Mouse (Mus musculus): ENCODE measurements at regions not wholly inside any gene's neighbourhood (a gene's known extent, or its start where the extent isn't known, plus 50 kb on each side); places are given as distances from the start of the nearest gene placed in this dataset.

DNA sequence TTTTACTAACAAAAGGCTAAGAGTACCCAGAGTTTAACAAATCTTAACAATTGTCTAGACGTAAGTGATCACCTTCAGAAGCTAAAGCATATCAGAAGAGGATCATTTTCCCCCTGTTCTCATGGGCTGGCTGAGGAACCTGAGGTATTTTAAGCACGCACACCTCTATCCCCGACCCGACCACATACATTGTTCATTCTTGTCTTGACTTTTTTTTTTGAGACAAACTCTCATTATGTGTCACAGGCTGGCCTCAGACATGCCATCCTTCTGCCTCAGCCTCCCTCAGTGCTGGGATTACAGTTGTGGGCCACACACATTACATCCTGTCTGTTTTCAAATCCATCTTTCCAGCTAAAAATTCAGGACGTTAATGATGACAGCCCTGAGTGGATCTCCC, 105.7 kb upstream of the Lmo4 start:
- Histone ChIP-seq H3K4me2 (ENCODE audit: low read depth, low read length, severe bottlenecking) (no peak overlapping the region), H3K27ac (ENCODE audit: low read depth, low read length) (no peak overlapping the region), H3K4me3 (ENCODE audit: low read depth, low read length) (no peak overlapping the region), H3K9ac (ENCODE audit: low read length) (no peak overlapping the region), H3K9me3 (ENCODE audit: control insufficient read depth, low read length) (no peaks in the 10 kb centered on the region), H3K27me3 (ENCODE audit: control insufficient read depth, insufficient read depth, low read length) (no peaks in the 10 kb centered on the region), H3K36me3 (ENCODE audit: control insufficient read depth, insufficient read depth, low read length) (no peaks in the 10 kb centered on the region), H3K4me1 (replicated peaks; ENCODE audit: control insufficient read depth, insufficient read depth, low read length) (no peaks in the 10 kb centered on the region)
- no peak for ATAC-seq (replicated peaks; ENCODE audit: low FRiP score)
- no peak for DNase-seq (ENCODE audit: low spot score)
- 90% methylated on average over 5 of the region's 5 CpGs for WGBS

GRCm38 (mm10) chr3:144308616-144309015, 103.6 kb upstream of the Lmo4 start:
- Histone ChIP-seq H3K9ac (ENCODE audit: low read length) (no peak overlapping the region), H3K27ac (ENCODE audit: low read depth, low read length) (no peak overlapping the region), H3K9me3 (ENCODE audit: control insufficient read depth, low read length) (no peaks in the 10 kb centered on the region), H3K4me2 (ENCODE audit: low read depth, low read length, severe bottlenecking) (no peak overlapping the region), H3K4me3 (ENCODE audit: low read depth, low read length) (no peak overlapping the region), H3K4me1 (replicated peaks; ENCODE audit: control insufficient read depth, insufficient read depth, low read length) (no peaks in the 10 kb centered on the region; the same call in 1 of the 2 replicates), H3K36me3 (ENCODE audit: control insufficient read depth, insufficient read depth, low read length) (no peaks in the 10 kb centered on the region), H3K27me3 (ENCODE audit: control insufficient read depth, insufficient read depth, low read length) (no peaks in the 10 kb centered on the region)
- ATAC-seq (replicated peaks; ENCODE audit: low FRiP score) = no peak
- DNase-seq (ENCODE audit: low spot score) = no peak
- 90% methylated on average over 4 of the region's 4 CpGs for WGBS

DNA sequence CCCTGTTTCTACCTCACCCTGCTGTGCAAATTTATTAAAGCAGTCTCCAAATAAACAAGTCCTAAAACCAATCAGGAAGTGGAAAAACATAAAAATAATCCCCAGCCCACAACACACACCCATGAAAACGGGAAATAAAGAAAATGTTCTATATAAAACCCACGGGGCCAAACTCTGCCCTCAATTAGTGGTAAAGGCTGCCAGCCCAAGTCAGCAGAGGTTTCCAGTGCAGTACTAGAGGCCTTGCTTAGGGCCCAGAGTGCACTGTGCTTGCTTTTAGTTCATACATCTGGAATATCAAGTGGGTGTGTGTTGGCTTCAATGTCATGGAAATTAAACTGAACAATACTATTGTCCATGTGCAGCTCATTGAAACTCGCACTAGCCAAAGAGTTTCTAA, 102.5 kb upstream of the Lmo4 start:
- H3K27ac ChIP-seq (ENCODE audit: low read depth, low read length) = no peak overlapping the region
- H3K27me3 ChIP-seq (ENCODE audit: control insufficient read depth, insufficient read depth, low read length) = no peaks in the 10 kb centered on the region
- H3K4me2 ChIP-seq (ENCODE audit: low read depth, low read length, severe bottlenecking) = no peak overlapping the region
- no peaks in the 10 kb centered on the region for H3K9me3 ChIP-seq (ENCODE audit: control insufficient read depth, low read length)
- H3K4me3 ChIP-seq (ENCODE audit: low read depth, low read length) = no peak overlapping the region
- no peaks in the 10 kb centered on the region; the same call in 1 of the 2 replicates for H3K4me1 ChIP-seq (replicated peaks; ENCODE audit: control insufficient read depth, insufficient read depth, low read length)
- no peak overlapping the region for H3K9ac ChIP-seq (ENCODE audit: low read length)
- WGBS = 80% methylated on average over 3 of the region's 3 CpGs
- no peaks in the 10 kb centered on the region for H3K36me3 ChIP-seq (ENCODE audit: control insufficient read depth, insufficient read depth, low read length)
- no peak for DNase-seq (ENCODE audit: low spot score)
- no peak for ATAC-seq (replicated peaks; ENCODE audit: low FRiP score)

GRCm38 (mm10) chr3:144305456-144305855, 100.4 kb upstream of the Lmo4 start:
- DNase-seq (ENCODE audit: low spot score) (no peak), ATAC-seq (replicated peaks; ENCODE audit: low FRiP score) (no peak)
- H3K4me1 ChIP-seq (replicated peaks; ENCODE audit: control insufficient read depth, insufficient read depth, low read length) = no peaks in the 10 kb centered on the region; the same call in 1 of the 2 replicates
- 70% methylated on average over 4 of the region's 4 CpGs for WGBS
- no peaks in the 10 kb centered on the region for H3K9me3 ChIP-seq (ENCODE audit: control insufficient read depth, low read length)
- no peak overlapping the region for H3K9ac ChIP-seq (ENCODE audit: low read length)
- H3K27me3 ChIP-seq (ENCODE audit: control insufficient read depth, insufficient read depth, low read length) = no peaks in the 10 kb centered on the region
- no peak overlapping the region for H3K4me2 ChIP-seq (ENCODE audit: low read depth, low read length, severe bottlenecking)
- H3K27ac ChIP-seq (ENCODE audit: low read depth, low read length) = no peak overlapping the region
- no peaks in the 10 kb centered on the region for H3K36me3 ChIP-seq (ENCODE audit: control insufficient read depth, insufficient read depth, low read length)
- no peak overlapping the region for H3K4me3 ChIP-seq (ENCODE audit: low read depth, low read length)

GRCm38 (mm10) chr3:144304924-144305323, 99.9 kb upstream of the Lmo4 start:
- no peaks in the 10 kb centered on the region for H3K9me3 ChIP-seq (ENCODE audit: control insufficient read depth, low read length)
- DNase-seq (ENCODE audit: low spot score) = no peak
- H3K9ac ChIP-seq (ENCODE audit: low read length) = no peak overlapping the region
- H3K4me2 ChIP-seq (ENCODE audit: low read depth, low read length, severe bottlenecking) = no peak overlapping the region
- no peak overlapping the region for H3K27ac ChIP-seq (ENCODE audit: low read depth, low read length)
- WGBS = 15% methylated on average over 4 of the region's 4 CpGs
- ATAC-seq (replicated peaks; ENCODE audit: low FRiP score) = peak; percentile 51; the same call in 1 of the 2 replicates
- no peaks in the 10 kb centered on the region for H3K27me3 ChIP-seq (ENCODE audit: control insufficient read depth, insufficient read depth, low read length)
- H3K36me3 ChIP-seq (ENCODE audit: control insufficient read depth, insufficient read depth, low read length) = no peaks in the 10 kb centered on the region
- no peak overlapping the region for H3K4me3 ChIP-seq (ENCODE audit: low read depth, low read length)
- no peaks in the 10 kb centered on the region; the same call in 1 of the 2 replicates for H3K4me1 ChIP-seq (replicated peaks; ENCODE audit: control insufficient read depth, insufficient read depth, low read length)

DNA sequence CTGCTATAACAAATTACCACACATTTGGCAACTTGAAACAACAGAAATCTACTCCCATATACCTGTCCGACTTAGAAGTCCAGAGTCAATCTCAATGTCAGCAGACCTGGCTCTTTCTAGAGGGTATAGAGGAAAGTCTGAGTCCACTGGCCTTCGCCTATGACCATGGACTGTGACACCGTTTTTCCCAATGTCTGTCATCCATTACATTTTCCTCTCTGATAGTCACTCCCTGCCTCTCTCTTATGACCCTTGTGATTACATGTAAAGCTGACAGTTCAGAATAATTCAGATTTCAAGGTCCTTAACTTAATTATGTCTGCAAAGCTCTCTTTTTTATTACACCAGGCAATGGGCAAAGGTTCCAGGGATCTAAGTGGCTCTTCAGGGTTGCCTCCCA, 97.6 kb upstream of the Lmo4 start:
- 97% methylated on average over 3 of the region's 3 CpGs for WGBS
- no peaks in the 10 kb centered on the region; the same call in 1 of the 2 replicates for H3K4me1 ChIP-seq (replicated peaks; ENCODE audit: control insufficient read depth, insufficient read depth, low read length)
- ATAC-seq (replicated peaks; ENCODE audit: low FRiP score) = no peak

GRCm38 (mm10) chr3:144301068-144301467, 96.0 kb upstream of the Lmo4 start:
- no peak overlapping the region for H3K4me3 ChIP-seq (ENCODE audit: low read depth, low read length)
- WGBS = 83% methylated on average over 3 of the region's 3 CpGs
- H3K27ac ChIP-seq (ENCODE audit: low read depth, low read length) = no peak overlapping the region
- no peaks in the 10 kb centered on the region for H3K9me3 ChIP-seq (ENCODE audit: control insufficient read depth, low read length)
- H3K36me3 ChIP-seq (ENCODE audit: control insufficient read depth, insufficient read depth, low read length) = no peaks in the 10 kb centered on the region
- H3K4me1 ChIP-seq (replicated peaks; ENCODE audit: control insufficient read depth, insufficient read depth, low read length) = no peaks in the 10 kb centered on the region; the same call in 1 of the 2 replicates
- H3K27me3 ChIP-seq (ENCODE audit: control insufficient read depth, insufficient read depth, low read length) = no peaks in the 10 kb centered on the region
- no peak overlapping the region for H3K9ac ChIP-seq (ENCODE audit: low read length)
- no peak overlapping the region for H3K4me2 ChIP-seq (ENCODE audit: low read depth, low read length, severe bottlenecking)
- no peak for ATAC-seq (replicated peaks; ENCODE audit: low FRiP score)
- DNase-seq (ENCODE audit: low spot score) = no peak

More for the DNA sequence above, 97.6 kb upstream of the Lmo4 start:
- no peak overlapping the region for H3K4me2 ChIP-seq (ENCODE audit: low read depth, low read length, severe bottlenecking)
- H3K9me3 ChIP-seq (ENCODE audit: control insufficient read depth, low read length) = no peaks in the 10 kb centered on the region
- no peak overlapping the region for H3K4me3 ChIP-seq (ENCODE audit: low read depth, low read length)
- no peaks in the 10 kb centered on the region for H3K36me3 ChIP-seq (ENCODE audit: control insufficient read depth, insufficient read depth, low read length)
- H3K27ac ChIP-seq (ENCODE audit: low read depth, low read length) = no peak overlapping the region
- H3K9ac ChIP-seq (ENCODE audit: low read length) = no peak overlapping the region
- DNase-seq (ENCODE audit: low spot score) = no peak
- no peaks in the 10 kb centered on the region for H3K27me3 ChIP-seq (ENCODE audit: control insufficient read depth, insufficient read depth, low read length)

- Histone ChIP-seq H3K9me3 (ENCODE audit: control insufficient read depth, low read length) (no peaks in the 10 kb centered on the region), H3K4me3 (ENCODE audit: low read depth, low read length) (no peak overlapping the region), H3K4me1 (replicated peaks; ENCODE audit: control insufficient read depth, insufficient read depth, low read length) (no peaks in the 10 kb centered on the region), H3K27ac (ENCODE audit: low read depth, low read length) (no peak overlapping the region), H3K27me3 (ENCODE audit: control insufficient read depth, insufficient read depth, low read length) (no peaks in the 10 kb centered on the region), H3K4me2 (ENCODE audit: low read depth, low read length, severe bottlenecking) (no peak overlapping the region), H3K9ac (ENCODE audit: low read length) (no peak overlapping the region), H3K36me3 (ENCODE audit: control insufficient read depth, insufficient read depth, low read length) (no peaks in the 10 kb centered on the region)
- DNase-seq (ENCODE audit: low spot score) (no peak), ATAC-seq (replicated peaks; ENCODE audit: low FRiP score) (no peak)
- WGBS = 94% methylated on average over 5 of the region's 5 CpGs
These were observed 94.2 kb upstream of the Lmo4 start for GRCm38 (mm10) chr3:144299239-144299638.

DNA sequence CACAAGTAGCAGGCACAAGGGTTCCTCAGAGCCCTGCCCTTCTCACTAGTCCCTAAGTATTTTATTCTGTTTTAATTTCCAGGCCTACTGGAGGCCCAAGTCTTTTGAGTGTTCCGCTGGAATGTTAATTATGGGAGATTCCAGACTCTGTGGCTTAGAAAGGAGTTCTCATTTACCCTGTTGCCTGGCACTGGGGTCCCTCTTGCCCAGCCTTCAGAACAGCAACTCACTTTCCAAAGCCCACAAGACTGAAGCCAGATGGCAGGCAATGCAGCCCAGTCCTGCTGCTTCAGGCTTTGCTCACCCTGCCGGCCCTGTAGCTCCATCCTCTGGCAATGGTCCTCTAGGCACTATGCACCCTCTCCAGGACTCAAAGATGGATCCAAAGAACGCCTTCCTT, 84.5 kb upstream of the Lmo4 start:
- no peaks in the 10 kb centered on the region for H3K27me3 ChIP-seq (ENCODE audit: control insufficient read depth, insufficient read depth, low read length)
- H3K4me3 ChIP-seq (ENCODE audit: low read depth, low read length) = no peak overlapping the region
- H3K36me3 ChIP-seq (ENCODE audit: control insufficient read depth, insufficient read depth, low read length) = no peaks in the 10 kb centered on the region
- no peaks in the 10 kb centered on the region for H3K9me3 ChIP-seq (ENCODE audit: control insufficient read depth, low read length)
- no peak overlapping the region for H3K9ac ChIP-seq (ENCODE audit: low read length)
- ATAC-seq (replicated peaks; ENCODE audit: low FRiP score) (no peak), DNase-seq (ENCODE audit: low spot score) (no peak)
- WGBS = 76% methylated on average over 3 of the region's 3 CpGs
- no peak overlapping the region for H3K27ac ChIP-seq (ENCODE audit: low read depth, low read length)
- no peak overlapping the region for H3K4me2 ChIP-seq (ENCODE audit: low read depth, low read length, severe bottlenecking)
- no peaks in the 10 kb centered on the region for H3K4me1 ChIP-seq (replicated peaks; ENCODE audit: control insufficient read depth, insufficient read depth, low read length)

All from forebrain, embryonic 11.5 days (tissue).